Mouse (Mus musculus) liver, embryonic 15.5 days (tissue): ENCODE results near the gene Ift43. TPM values are rescaled to one million over a fixed set of nuclear protein-coding genes. Genes with fewer than 3 reads are reported as not detected.

ENCODE experiments used
- ATAC-seq: fragments of 200-750 bp; cut with Nextera tagmentation; 2 replicates; pipeline ENCODE4 v1.8.0; 2017; ENCODE audit warnings: moderate number of reproducible peaks, mild to moderate bottlenecking, moderate library complexity; ENCODE audit not compliant: insufficient read depth
- H3K27ac ChIP-seq: fragments of 300-500 bp; sonication (generic); replicated peaks from 2 replicates; pipeline ENCODE4 v1.5.1; 2015; ENCODE audit warnings: mild to moderate bottlenecking, inconsistent platforms
- H3K27me3 ChIP-seq: fragments of 300-500 bp; sonication (generic); 2 replicates; pipeline ENCODE4 v1.6.1; 2015; ENCODE audit warnings: mild to moderate bottlenecking, inconsistent platforms
- H3K36me3 ChIP-seq: fragments of 300-500 bp; sonication (generic); replicated peaks from 2 replicates; pipeline ENCODE4 v1.6.1; 2015; ENCODE audit warnings: moderate library complexity, mild to moderate bottlenecking, inconsistent platforms
- H3K4me1 ChIP-seq: fragments of 300-500 bp; sonication (generic); replicated peaks from 2 replicates; pipeline ENCODE4 v1.6.1; 2015; ENCODE audit warnings: inconsistent platforms
- H3K4me2 ChIP-seq: fragments of 300-500 bp; sonication (generic); 2 replicates; pipeline ENCODE4 v1.6.1; 2015; ENCODE audit warnings: moderate library complexity, mild to moderate bottlenecking, inconsistent platforms
- H3K4me3 ChIP-seq: fragments of 300-500 bp; sonication (generic); replicated peaks from 2 replicates; pipeline ENCODE4 v1.5.1; 2015; ENCODE audit warnings: mild to moderate bottlenecking, inconsistent platforms
- H3K9ac ChIP-seq: fragments of 300-500 bp; sonication (generic); 2 replicates; pipeline ENCODE4 v1.6.1; 2015; ENCODE audit warnings: moderate library complexity, mild to moderate bottlenecking, inconsistent platforms
- H3K9me3 ChIP-seq: fragments of 300-500 bp; sonication (generic); replicated peaks from 2 replicates; pipeline ENCODE4 v1.6.1; 2016; ENCODE audit warnings: inconsistent platforms
- whole genome bisulfite sequencing: fragments of 180-500 bp; shearing (Covaris S2); methylation state at CpG from one replicate; pipeline ENCODE4 v1.1.7; 2015; ENCODE audit warnings: mixed read lengths; ENCODE audit not compliant: insufficient replicate concordance; 5-methylcytosine and 5-hydroxymethylcytosine counted together
- polyA plus RNA-seq: library from polyadenylated mRNA; unstranded; fragments of >200 nt; fragmentation: Nextera tagmentation; extraction: Ambion mirVana; gene quantifications from 2 replicates; pipeline ENCODE4 v1.2.1, GENCODE M21; 2015

Ift43 gene
- polyA plus RNA-seq, 1 experiment from 2014 or later, result 7.3 TPM

DNA sequence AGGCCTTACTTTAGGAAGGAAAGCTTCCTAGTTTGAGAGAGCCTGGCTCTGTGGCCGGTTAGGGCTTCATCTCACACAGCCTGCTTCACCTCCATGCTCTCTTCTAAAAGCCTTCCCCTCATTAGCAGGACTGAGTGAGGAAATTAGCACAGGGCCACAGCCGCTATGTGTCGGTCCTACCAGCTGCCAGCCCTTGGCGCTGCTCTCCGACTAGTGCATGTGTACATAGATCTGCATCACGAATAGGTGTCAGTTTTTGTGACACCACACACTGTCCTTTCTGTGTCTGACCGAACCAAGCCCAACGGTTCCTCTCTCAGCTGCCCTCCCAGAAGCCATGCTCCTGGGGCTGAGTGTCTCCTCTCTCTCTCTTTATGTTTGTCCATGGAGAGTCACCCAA lies 74.8 kb downstream of the Ift43 start:
- no peak overlapping the region for H3K4me2 ChIP-seq
- no peaks in the 10 kb centered on the region for H3K27me3 ChIP-seq
- H3K9ac ChIP-seq, result no peak overlapping the region
- no peak overlapping the region for H3K4me3 ChIP-seq
- WGBS, result 73% methylated on average over 8 of the region's 8 CpGs
- no peaks in the 10 kb centered on the region for H3K4me1 ChIP-seq
- no peaks in the 10 kb centered on the region for H3K9me3 ChIP-seq
- H3K36me3 ChIP-seq, result no peaks in the 10 kb centered on the region
- H3K27ac ChIP-seq, result no peak overlapping the region
- no peak for ATAC-seq

DNA sequence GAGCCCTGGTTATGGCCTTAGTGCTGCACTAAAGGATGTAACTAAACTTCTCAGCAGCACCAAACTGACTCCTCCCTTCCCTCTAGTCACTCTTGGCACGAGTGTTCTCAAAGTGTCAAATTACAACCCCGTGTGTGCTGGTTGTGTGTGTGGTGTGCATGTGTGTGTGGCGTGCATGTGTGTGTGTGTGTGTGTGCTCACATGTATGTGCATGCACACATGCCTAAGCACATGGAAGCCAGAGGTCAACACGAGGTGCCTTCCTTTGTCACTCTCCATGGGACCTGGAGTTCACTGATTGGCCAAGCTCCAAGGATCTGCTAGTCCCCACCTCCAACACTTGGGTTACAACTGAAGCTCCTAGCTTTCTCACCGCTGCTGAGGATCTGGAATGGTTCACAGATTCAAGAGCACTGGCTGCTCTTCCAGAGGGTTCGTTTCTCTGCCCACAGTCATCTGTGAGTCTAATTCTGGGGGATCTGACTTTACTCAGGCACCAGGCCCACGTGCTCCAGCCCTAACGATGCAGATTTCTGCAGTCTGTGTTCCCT lies 75.6 kb downstream of the Ift43 start:
- 30% methylated on average over 8 of the region's 8 CpGs for WGBS
- no peaks in the 10 kb centered on the region for H3K27me3 ChIP-seq
- H3K27ac ChIP-seq, result no peak overlapping the region
- no peak overlapping the region for H3K4me3 ChIP-seq
- H3K9me3 ChIP-seq, result no peaks in the 10 kb centered on the region
- H3K36me3 ChIP-seq, result no peaks in the 10 kb centered on the region
- H3K4me2 ChIP-seq, result no peak overlapping the region
- no peak overlapping the region for H3K9ac ChIP-seq
- no peak for ATAC-seq
- H3K4me1 ChIP-seq, result no peaks in the 10 kb centered on the region

DNA sequence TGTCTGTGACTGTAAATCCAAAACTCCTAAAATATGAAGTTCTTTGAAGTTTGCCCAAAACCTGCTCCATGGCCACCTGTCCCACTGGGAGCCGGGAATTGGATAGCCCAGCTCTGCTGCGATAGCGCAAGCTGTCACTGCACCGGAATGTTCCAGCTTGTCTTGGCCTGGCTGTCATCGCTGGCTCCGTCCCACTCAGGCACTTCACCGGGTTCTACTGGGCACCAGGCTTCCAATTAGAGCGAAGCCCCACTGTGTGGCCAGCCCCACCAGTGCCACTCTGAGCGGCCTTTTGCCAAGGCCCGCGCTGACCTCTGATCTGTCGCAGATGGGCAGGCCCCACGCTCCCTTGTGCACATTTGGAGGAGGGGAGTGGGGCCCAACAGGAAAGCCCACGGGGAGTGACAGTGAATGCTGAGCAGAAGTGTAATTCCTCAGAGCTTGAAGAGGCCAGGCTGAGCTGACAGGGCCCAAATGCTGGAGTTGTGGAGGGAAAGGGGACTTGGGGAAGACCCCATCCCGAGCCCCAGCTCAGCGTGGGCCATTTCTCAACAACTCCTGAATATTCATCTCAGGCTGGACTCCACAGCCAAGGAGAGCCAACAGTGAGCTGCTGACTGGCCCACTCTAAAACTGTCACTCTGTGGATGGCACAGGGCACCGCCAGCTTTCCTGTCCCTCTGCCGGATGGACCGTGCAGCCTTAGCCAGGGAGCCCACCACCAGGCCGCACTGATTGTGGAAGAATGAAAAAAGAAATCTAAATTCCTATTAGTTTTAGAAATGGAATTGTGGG lies 76.5 kb downstream of the Ift43 start:
- H3K27ac ChIP-seq, result no peak overlapping the region
- H3K9me3 ChIP-seq, result no peaks in the 10 kb centered on the region
- H3K9ac ChIP-seq, result no peak overlapping the region
- no peak for ATAC-seq
- H3K4me1 ChIP-seq, result no peaks in the 10 kb centered on the region
- WGBS, result 79% methylated on average over 20 of the region's 20 CpGs
- H3K4me3 ChIP-seq, result no peak overlapping the region
- H3K4me2 ChIP-seq, result no peak overlapping the region
- H3K36me3 ChIP-seq, result no peaks in the 10 kb centered on the region
- H3K27me3 ChIP-seq, result no peaks in the 10 kb centered on the region

DNA sequence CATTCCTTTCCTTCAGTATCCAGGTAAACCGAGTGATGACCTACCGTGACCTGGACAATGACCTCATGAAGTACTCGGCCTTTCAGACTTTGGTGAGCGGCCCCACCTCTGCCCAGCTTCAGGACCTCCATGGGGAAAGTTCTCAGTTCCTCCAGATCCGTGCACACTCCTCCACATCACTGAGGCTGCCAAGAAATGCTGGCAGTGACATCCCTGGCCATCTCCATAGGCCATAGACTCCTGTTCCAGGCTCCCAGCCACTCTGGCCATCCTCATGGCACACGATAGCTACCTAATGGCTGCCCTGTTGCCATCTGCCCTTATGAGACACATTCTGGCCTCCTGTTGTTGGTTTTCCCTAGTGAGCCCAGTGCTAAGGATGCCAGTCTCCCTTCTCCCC lies 79.1 kb downstream of the Ift43 start:
- Histone ChIP-seq H3K4me1 (no peaks in the 10 kb centered on the region), H3K27ac (no peak overlapping the region), H3K9ac (no peak overlapping the region), H3K36me3 (no peaks in the 10 kb centered on the region), H3K4me2 (no peak overlapping the region), H3K27me3 (no peaks in the 10 kb centered on the region), H3K4me3 (no peak overlapping the region), H3K9me3 (no peaks in the 10 kb centered on the region)
- no peak for ATAC-seq
- WGBS, result 68% methylated on average over 6 of the region's 6 CpGs

DNA sequence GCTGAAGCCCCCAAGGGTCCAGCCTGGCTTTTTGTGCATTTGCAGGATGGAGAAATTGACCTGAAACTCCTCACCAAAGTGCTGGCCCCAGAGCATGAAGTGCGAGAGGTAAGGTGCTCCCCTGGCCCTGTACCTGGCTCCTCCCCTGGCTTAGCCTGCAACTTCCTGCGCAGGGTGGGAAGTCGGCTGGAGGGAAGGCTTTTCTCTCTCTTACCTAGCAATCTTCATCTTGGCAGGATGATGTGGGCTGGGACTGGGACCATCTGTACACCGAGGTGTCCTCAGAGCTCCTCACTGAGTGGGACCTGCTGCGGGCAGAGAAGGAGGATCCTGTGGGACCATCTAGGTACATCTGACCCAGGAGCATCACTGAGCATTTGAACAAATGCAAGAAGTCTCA lies 79.6 kb downstream of the Ift43 start:
- 70% methylated on average over 5 of the region's 5 CpGs for WGBS
- Histone ChIP-seq H3K4me1 (no peaks in the 10 kb centered on the region), H3K36me3 (no peaks in the 10 kb centered on the region), H3K4me3 (no peak overlapping the region), H3K9me3 (no peaks in the 10 kb centered on the region), H3K9ac (no peak overlapping the region), H3K27ac (no peak overlapping the region), H3K4me2 (no peak overlapping the region), H3K27me3 (no peaks in the 10 kb centered on the region)
- no peak for ATAC-seq

DNA sequence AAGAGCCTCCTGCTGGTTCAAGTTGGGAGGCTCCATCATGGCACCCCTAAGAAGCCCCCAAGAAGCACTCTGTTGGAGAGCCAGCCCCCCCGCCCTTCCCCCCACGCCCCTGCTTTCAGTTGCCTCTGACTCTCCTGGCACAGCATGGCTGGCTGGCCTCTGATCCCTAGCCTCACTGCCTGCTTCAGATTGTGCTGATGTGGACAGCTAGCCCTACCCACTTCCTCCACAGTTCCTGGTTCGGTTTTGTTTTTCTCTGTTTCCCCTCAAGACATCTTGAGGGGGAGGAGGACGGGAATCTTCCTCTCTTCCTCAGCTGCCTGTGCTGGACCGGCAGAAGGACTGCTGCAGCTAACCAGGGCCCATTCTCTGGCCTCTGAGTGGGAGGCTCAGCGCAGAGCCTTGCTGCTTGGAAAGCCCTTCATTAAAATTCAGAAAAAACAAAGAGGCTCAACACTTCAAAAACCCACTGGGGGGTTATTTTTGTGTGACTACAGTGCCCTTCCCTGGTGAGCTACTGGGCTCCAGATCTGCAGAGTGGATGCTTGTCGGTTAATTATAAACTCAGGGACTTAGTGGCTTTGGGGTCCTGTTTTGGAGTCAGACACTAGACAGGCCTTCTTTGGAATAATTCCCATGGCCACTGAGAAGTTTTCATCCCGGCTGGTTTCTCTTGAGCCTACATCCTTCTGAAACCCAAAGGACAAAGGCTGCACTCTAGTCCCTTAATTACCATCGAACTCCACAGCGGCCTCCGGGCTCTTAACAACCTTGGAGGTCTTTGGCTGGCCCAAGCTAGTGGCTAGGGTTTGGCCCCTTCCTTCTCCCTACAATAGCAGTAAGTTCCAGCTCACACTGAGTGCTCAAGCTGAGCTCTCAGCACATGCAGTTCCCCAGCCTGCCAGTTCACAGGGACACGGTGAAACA lies 80.8 kb downstream of the Ift43 start:
- Histone ChIP-seq H3K4me3 (no peak overlapping the region), H3K4me1 (no peaks in the 10 kb centered on the region), H3K9ac (no peak overlapping the region), H3K36me3 (no peaks in the 10 kb centered on the region), H3K27ac (no peak overlapping the region), H3K4me2 (no peak overlapping the region), H3K27me3 (no peaks in the 10 kb centered on the region), H3K9me3 (no peaks in the 10 kb centered on the region)
- no peak for ATAC-seq
- WGBS, result 41% methylated on average over 12 of the region's 12 CpGs

DNA sequence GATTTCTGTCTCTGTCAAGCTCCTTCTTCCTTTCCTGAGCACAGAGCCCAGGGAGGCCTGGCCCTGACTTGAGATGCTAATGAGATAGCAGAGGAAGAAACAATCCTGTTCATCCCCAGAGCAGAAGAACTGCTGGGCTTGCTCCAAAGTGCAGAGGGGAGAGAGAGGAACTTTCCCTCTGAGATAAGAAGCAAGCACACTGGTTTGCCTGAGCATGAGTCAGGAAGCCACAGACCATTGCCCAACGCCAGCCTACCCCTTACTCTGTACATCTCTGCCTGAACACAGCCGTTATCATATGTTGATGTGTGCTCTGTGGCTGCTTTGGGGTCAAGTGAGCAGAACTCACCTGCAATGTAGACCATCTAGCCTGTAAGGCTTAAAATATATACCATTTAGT lies 83.9 kb downstream of the Ift43 start:
- ATAC-seq, result no peak
- H3K9me3 ChIP-seq, result no peaks in the 10 kb centered on the region
- no peak overlapping the region for H3K4me2 ChIP-seq
- no peak overlapping the region for H3K27ac ChIP-seq
- no peaks in the 10 kb centered on the region for H3K36me3 ChIP-seq
- 9% methylated on average over 2 of the region's 2 CpGs for WGBS
- H3K4me3 ChIP-seq, result no peak overlapping the region
- no peaks in the 10 kb centered on the region for H3K27me3 ChIP-seq
- H3K9ac ChIP-seq, result no peak overlapping the region
- H3K4me1 ChIP-seq, result no peaks in the 10 kb centered on the region

DNA sequence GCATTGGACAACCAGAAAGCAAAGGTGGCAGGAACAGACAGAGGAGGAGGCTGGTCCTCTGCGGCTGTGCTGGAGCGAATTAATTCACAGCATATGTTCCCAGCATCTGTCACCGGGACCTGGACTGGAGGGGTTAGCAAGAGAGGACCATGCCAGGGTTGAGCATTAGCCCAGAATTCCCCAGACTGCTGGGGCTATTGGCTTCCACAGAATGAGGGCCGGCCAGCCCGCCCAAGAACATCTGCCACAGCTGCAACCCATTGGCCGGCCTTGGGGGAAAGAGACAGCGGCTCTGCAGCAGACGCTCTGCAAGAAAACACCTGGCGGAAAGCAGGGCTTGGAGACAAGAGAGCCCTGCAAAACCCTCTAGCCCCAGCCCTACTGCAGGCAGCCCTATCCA lies 84.7 kb downstream of the Ift43 start:
- no peaks in the 10 kb centered on the region for H3K4me1 ChIP-seq
- no peak overlapping the region for H3K4me3 ChIP-seq
- WGBS, result 54% methylated on average over 9 of the region's 9 CpGs
- no peaks in the 10 kb centered on the region for H3K36me3 ChIP-seq
- ATAC-seq, result no peak
- H3K4me2 ChIP-seq, result no peak overlapping the region
- H3K27ac ChIP-seq, result no peak overlapping the region
- no peaks in the 10 kb centered on the region for H3K9me3 ChIP-seq
- no peaks in the 10 kb centered on the region for H3K27me3 ChIP-seq
- H3K9ac ChIP-seq, result no peak overlapping the region

DNA sequence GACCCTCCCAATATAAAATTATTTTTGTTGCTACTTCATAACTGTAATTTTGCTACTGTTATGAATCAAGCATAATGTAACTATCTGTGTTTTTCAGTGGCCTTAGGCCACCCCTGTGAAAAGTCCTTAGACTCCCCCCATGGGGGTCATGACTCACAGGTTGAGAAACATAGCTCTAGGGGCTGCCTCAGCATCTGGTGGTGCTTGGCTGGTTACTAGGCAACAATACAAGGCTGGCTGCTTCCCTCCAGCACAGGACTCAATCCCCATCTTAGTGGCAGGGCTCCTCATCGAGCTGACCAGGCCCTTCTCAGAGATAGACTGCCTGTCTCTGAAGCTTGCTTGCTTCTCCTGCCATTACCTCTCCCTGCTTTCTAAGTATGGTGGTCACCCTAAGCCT lies 86.4 kb downstream of the Ift43 start:
- ATAC-seq, result no peak
- Histone ChIP-seq H3K4me1 (no peaks in the 10 kb centered on the region), H3K36me3 (no peaks in the 10 kb centered on the region), H3K4me3 (no peak overlapping the region), H3K9me3 (no peaks in the 10 kb centered on the region), H3K27me3 (no peaks in the 10 kb centered on the region), H3K4me2 (no peak overlapping the region), H3K9ac (no peak overlapping the region), H3K27ac (no peak overlapping the region)
- WGBS, result 41% methylated on average over 1 of the region's 1 CpGs

DNA sequence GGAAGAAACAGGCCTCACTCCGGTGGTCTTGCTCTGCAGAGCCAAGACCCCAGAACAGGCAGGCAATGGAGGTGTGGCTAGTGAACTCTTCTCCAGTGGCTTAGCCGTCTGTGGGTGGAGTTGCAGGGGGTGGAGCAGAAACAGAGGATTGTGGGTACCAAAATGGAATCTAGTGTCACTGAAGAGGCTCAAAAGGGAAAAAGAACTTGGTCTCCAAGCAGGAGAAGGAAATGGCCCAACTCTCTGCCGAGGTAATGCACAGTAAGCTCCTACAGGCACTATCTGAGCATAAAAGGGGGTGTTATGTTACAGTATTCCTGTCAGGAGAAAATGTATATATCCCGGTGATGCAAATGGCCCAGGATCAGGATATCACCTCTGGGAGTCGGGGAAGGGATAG lies 86.9 kb downstream of the Ift43 start:
- H3K4me1 ChIP-seq, result no peaks in the 10 kb centered on the region
- H3K9ac ChIP-seq, result no peak overlapping the region
- no peaks in the 10 kb centered on the region for H3K27me3 ChIP-seq
- H3K36me3 ChIP-seq, result no peaks in the 10 kb centered on the region
- H3K4me2 ChIP-seq, result no peak overlapping the region
- no peaks in the 10 kb centered on the region for H3K9me3 ChIP-seq
- H3K27ac ChIP-seq, result no peak overlapping the region
- ATAC-seq, result no peak
- 53% methylated on average over 5 of the region's 5 CpGs for WGBS
- H3K4me3 ChIP-seq, result no peak overlapping the region

DNA sequence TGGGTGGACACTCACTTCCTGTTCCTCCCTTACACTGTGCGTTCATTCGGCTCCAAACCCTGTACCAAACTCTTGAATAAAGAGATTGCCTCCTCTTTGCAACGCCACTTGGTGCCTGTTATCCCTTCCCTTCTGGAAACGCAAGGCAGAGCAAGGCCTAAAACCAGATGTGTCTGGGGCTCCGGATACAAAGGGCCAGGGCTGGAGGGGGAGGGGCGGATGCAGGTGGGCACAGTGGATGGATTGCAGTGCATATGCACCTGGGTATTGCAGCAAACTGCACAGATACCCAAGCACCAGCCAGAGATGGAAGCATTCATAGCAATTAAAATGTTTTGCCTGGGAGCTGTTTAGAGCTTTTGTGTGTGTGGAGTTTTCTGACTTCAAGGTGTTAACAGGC lies 91.0 kb downstream of the Ift43 start:
- WGBS, result 46% methylated on average over 6 of the region's 6 CpGs
- H3K27ac ChIP-seq, result no peak overlapping the region
- no peak overlapping the region for H3K9ac ChIP-seq
- no peaks in the 10 kb centered on the region for H3K4me1 ChIP-seq
- no peaks in the 10 kb centered on the region for H3K27me3 ChIP-seq
- H3K4me3 ChIP-seq, result no peak overlapping the region
- H3K36me3 ChIP-seq, result no peaks in the 10 kb centered on the region
- H3K9me3 ChIP-seq, result no peaks in the 10 kb centered on the region
- H3K4me2 ChIP-seq, result no peak overlapping the region
- ATAC-seq, result no peak
